Mouse (Mus musculus) spleen, postnatal 4 days (tissue): Measurements from ENCODE around the gene Glb1l2.

Source experiments
- DNase-seq, 2 experiments: peaks; one replicate each; pipeline ENCODE4 v3.0.0; 2022; ENCODE audit warnings: low spot score in 2 of 2

Glb1l2 gene

GRCm38 (mm10) chr9:26805935-26806666, at the start of gene Glb1l2:
TSS of gene Glb1l2 (minus strand) at chr9:26806468.
- peak; percentile 69 to 77 for DNase-seq

GRCm38 (mm10) chr9:26831089-26831488, 24.8 kb upstream of the Glb1l2 start:
- no peak for DNase-seq

GRCm38 (mm10) chr9:26819942-26820341, 13.7 kb upstream of the Glb1l2 start:
- DNase-seq, result no peak

GRCm38 (mm10) chr9:26808735-26809134, 2.5 kb upstream of the Glb1l2 start:
- no peak for DNase-seq

- DNase-seq, result no peak
These were observed 1.9 kb downstream of the Glb1l2 start for GRCm38 (mm10) chr9:26804321-26804720.

GRCm38 (mm10) chr9:26800357-26800756, 5.9 kb downstream of the Glb1l2 start:
- no peak for DNase-seq

GRCm38 (mm10) chr9:26798731-26799130, 7.5 kb downstream of the Glb1l2 start:
- DNase-seq, result no peak

GRCm38 (mm10) chr9:26798205-26798604, 8.1 kb downstream of the Glb1l2 start:
- no peak for DNase-seq

- no peak for DNase-seq
These were observed 13.4 kb downstream of the Glb1l2 start for GRCm38 (mm10) chr9:26792829-26793228.

GRCm38 (mm10) chr9:26783414-26783975, 22.8 kb downstream of the Glb1l2 start:
- DNase-seq, result no peak

GRCm38 (mm10) chr9:26778421-26778820, 27.8 kb downstream of the Glb1l2 start:
- DNase-seq, result no peak

GRCm38 (mm10) chr9:26776122-26776902, 30.0 kb downstream of the Glb1l2 start:
- DNase-seq, result no peak

GRCm38 (mm10) chr9:26775700-26776099, 30.6 kb downstream of the Glb1l2 start:
- no peak for DNase-seq

GRCm38 (mm10) chr9:26768181-26768580, 38.1 kb downstream of the Glb1l2 start:
- no peak for DNase-seq

GRCm38 (mm10) chr9:26762477-26762876, 43.8 kb downstream of the Glb1l2 start:
- DNase-seq, result no peak

GRCm38 (mm10) chr9:26760576-26760975, 45.7 kb downstream of the Glb1l2 start:
- DNase-seq, result no peak

GRCm38 (mm10) chr9:26760081-26760480, 46.2 kb downstream of the Glb1l2 start:
- DNase-seq, result no peak

- DNase-seq, result no peak
These were observed 57.4 kb downstream of the Glb1l2 start for GRCm38 (mm10) chr9:26748893-26749292.

GRCm38 (mm10) chr9:26747121-26747520, 59.1 kb downstream of the Glb1l2 start:
- DNase-seq, result no peak

- DNase-seq, result no peak
These were observed 63.5 kb downstream of the Glb1l2 start for GRCm38 (mm10) chr9:26742817-26743216.

GRCm38 (mm10) chr9:26737116-26737515, 69.2 kb downstream of the Glb1l2 start:
- no peak for DNase-seq

GRCm38 (mm10) chr9:26733986-26734385, 72.3 kb downstream of the Glb1l2 start:
- no peak for DNase-seq
